Mouse (Mus musculus): ENCODE results near the gene Mbnl2.
A peak's percentile ranks its signal among the peaks of the same experiment; 100 is the strongest.

The Mbnl2 gene

DNA sequence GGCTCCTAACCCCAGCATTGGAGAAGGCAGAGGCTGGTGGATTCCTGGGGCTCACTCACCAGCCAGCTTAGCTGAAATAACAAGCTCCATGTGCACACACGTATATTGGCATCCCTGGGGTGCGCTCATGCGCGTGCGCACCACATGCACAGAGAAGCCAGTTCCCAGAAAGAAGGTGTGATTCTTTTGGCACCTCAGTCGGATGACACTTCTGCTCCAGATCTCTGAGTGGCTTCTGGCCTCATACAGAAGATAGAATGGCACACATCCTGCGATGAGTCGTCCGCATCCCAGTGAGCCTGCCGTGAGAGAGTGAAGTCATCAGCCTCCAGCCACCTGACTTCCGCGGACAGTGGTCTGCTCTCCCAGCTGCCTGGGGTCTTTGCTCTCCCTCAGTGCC lies 55.0 kb downstream of the Mbnl2 start:
- DNase-seq (ENCODE audit: low spot score), result no peak

GRCm38 (mm10) chr14:120330881-120331514 lies 55.5 kb downstream of the Mbnl2 start:
- DNase-seq (ENCODE audit: low spot score), result no peak

DNA sequence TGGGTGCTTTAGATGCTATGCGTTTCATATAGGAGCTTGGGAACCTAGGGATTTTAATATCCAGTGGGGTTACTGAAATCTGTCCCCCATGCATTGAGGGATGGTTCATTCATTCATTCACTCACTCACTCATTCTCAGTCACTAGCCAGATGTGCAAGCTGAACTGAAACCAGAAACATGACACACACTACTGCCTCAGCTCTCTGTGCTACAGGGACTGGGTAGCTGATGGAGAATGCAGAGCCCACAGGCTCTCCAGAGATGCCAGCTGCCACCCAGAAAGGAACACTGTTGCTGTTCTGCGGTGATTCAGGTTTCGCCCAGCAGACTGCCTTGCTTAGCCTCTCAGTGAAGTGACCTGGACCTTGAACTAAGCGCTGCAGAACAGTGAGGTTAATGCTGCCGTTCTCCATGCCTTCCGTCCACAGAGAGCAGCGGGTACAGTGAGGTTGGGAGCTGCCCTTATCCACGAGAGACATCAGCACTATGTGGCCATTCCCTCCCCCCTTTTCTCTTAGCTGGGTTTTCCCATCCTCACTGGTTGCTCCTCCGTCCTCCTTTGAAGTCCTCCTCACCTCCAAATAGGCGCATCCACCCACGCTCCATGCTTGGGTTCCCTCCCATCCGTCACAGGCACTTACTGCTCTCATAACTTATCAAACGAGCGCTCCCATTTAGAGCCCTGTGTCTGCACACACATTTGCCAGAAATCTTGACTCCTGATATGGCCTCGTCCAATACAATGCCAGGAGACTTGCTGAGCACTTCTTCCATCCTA lies 58.2 kb downstream of the Mbnl2 start:
- DNase-seq (ENCODE audit: low spot score), result no peak

DNA sequence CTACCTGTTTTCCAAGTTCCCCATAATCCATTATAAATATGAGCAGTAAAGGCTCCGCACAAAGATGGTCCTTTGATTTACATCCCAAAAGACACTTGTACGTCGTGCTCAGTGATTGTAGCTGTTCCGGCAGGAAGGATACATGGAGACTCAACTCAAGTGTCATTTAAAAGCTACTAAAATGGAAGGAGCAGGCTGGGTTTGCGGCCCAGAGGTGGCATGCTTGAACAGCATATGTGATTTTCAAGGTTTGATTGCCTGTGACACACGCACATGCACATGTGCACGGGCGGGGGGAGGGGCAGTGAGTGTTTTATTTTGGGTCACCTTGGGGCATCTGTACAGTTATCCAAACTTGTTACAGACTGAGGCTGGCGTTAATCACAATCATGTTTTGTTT lies 59.9 kb downstream of the Mbnl2 start:
- no peak for DNase-seq (ENCODE audit: low spot score)

- no peak for DNase-seq (ENCODE audit: low spot score)
Observed at GRCm38 (mm10) chr14:120335871-120336270, 60.4 kb downstream of the Mbnl2 start.

- peak; percentile 49 for DNase-seq (ENCODE audit: low spot score)
Observed at GRCm38 (mm10) chr14:120336380-120336779, 60.9 kb downstream of the Mbnl2 start.

DNA sequence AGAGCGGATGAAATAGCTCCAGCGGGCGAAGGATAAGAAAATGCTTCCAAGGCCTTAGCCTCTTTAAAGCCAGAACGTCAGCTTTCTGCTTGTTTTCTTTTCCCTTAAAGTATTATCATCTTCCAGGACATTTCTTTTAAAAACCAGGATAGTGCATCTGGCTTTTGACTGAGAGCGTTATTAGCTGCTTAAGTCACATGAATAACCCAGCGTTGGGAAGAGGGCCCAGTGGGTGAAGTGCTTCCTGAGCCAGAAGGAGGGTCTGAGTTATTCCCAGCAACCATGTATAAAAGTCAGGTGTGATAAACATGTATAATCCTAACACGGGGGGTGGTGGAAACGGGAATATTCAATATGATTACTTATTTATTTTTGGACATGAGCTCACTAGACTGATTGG lies 61.4 kb downstream of the Mbnl2 start:
- DNase-seq (ENCODE audit: low spot score), result no peak

DNA sequence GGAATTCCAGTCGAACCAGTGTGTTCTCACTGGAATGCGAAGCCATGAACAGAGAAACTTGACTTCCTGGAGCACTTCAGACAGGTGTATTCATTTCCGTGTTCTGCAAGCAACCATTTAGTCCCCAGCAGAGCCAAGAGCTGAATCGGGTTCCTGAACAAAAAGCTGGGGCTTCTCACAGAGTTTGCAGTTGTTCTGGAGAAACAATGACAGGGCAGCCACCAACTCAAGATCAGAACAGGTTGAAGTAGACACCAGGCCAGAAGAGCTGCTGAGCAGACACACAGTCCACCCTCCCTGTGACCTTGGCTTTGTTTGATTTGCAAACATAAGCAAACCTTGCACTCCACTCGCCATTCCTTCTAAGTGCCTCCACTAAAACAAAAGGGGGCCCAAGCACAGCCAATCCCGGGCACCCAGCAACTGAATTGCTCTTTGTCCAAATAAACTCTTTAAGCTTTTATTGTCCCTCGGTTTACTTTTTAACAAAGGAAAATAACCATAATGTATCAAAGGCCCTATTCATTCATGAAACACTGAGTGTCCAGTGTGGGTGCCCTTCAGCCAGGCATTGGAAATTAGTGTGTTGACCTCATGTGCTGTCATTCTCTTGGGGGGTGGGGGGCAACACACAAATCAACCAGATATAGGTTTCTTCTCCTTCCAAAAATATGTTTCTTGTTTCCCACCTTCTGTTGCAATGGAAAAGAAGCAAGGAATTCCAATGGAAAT lies 62.4 kb downstream of the Mbnl2 start:
- DNase-seq (ENCODE audit: low spot score), result no peak

- DNase-seq (ENCODE audit: low spot score), result no peak
Observed at GRCm38 (mm10) chr14:120338706-120339105, 63.2 kb downstream of the Mbnl2 start.

DNA sequence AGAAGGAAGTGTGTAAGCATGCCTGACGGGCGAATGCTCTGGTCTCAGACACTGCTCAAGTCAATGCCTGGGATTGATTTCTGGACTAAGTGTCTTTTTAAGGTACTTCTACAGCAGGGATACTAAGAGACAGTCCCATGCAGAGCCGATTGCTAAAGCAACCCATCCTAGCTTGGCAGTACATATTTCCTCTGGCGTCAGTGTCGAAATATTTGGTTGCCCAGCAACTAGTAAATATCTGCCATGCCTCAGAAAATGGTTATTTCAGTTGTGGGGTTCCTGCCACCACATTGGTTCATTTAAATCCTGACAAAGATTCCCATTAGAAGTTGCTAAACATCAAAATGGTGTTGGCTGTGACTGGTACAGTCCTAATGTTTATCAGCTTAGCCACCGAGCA lies 66.4 kb downstream of the Mbnl2 start:
- no peak for DNase-seq (ENCODE audit: low spot score)

- no peak for DNase-seq (ENCODE audit: low spot score)
Observed at GRCm38 (mm10) chr14:120342321-120342720, 66.9 kb downstream of the Mbnl2 start.

- no peak for DNase-seq (ENCODE audit: low spot score)
Observed at GRCm38 (mm10) chr14:120344641-120345040, 69.2 kb downstream of the Mbnl2 start.

- no peak for DNase-seq (ENCODE audit: low spot score)
Observed at GRCm38 (mm10) chr14:120347410-120348315, 72.2 kb downstream of the Mbnl2 start.

DNA sequence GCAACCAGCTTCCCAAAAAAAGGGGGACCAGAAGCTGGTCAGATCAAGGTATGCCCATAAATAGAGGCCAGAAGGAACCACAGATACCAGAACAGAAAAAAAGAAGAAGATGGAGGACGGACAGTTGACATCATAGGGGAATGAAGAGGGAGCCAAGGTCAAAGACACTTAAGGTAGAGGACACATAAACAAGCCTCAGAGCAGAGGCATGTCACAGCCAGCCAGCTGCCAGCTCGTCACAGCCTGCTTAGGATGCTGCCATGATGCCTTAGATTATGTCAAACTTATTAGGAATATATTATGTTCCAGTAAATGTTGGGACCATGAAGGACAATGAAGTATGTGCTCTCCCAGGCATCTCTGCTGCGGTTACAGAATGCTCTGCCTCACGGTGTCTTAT lies 73.9 kb downstream of the Mbnl2 start:
- no peak for DNase-seq (ENCODE audit: low spot score)

DNA sequence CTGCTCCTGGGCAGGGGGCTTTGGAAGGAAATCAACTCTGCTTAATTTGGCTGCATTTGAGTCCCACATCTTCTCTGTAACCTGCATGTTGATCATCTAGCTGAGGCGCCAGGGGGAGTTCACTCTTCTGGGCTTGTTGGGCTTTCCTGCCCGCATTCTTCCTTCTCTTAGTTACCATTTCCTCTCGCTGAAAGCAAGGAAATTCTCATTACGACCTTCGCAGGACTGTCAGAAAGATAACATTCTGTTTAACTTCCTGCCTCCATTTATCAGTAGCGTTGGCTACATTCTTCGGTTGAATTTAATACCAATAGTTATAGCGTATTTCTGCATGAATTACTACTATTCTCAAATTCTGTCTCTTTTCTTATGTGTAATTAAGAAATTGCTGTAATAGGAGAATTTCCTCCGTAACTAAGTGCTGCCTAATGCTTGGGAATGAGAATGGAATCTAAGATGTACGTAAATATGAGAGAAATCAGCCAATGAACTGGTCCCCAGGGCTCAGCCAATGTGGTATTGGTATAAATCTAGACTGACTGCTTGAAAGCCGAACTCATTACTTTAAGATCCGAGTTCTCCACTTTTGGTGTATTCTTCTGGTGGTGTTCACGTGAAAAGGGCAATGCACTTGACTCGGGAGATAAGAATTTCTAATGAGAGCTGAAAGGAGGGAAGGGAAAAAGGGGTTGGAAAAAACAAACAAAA lies 76.8 kb downstream of the Mbnl2 start:
- no peak for DNase-seq (ENCODE audit: low spot score)

DNA sequence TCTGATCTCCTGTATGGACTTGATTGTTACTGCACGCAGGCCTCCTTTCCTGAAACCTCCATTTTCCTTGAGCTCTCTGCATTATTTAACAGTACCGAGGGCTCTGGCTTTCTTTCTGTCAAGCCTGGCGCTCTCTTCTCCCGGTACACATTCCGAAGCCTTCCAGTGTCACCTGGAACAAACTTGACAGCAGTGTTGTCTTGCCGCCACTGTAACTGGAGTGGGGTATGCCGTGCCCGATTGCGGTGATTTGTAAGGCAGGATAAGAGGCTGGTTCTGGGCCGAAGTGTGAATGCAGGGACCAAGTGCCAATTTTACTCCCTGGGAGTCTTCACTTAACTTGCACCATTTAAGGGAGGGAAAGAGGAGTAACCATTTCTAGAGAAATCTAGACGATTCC lies 77.7 kb downstream of the Mbnl2 start:
- no peak for DNase-seq (ENCODE audit: low spot score)

GRCm38 (mm10) chr14:120354595-120354994 lies 79.1 kb downstream of the Mbnl2 start:
- DNase-seq (ENCODE audit: low spot score), result no peak

GRCm38 (mm10) chr14:120355040-120355741 lies 79.7 kb downstream of the Mbnl2 start:
- peak; percentile 65 for DNase-seq (ENCODE audit: low spot score)

DNA sequence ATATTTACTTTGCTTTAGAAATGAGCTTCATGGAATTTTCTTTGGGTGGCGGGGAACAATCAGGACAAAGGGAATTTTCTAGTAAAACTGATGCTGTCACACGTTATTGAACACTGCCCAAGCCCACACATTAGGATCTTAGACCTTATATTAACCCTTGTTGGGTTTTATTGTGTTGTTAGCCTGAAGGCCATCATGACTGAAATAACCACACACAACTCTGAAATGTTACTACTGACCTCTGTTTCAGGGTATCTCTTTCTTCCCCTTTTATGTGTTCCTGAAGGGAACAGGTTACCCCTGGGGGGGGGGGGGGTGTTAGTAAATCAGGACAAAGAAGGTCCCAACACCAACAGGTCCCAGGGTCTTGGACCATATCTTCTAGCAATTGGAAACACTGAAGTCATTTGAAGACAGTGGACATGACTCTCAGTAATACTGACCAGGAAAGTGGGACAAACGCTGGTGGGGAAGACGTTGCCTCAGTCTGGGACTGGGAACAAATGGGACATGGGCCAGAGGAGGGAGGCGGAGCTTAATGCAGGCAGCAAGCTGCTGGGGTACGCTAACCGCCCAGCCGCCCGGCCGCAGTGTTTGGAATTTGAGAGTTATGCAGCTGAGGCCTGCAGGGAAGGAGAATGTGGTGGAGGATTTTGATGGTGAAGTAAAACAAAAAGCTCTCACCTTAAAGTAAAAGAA lies 80.4 kb downstream of the Mbnl2 start:
- DNase-seq (ENCODE audit: low spot score), result no peak

All from embryo, embryonic 10 days (tissue).